Comparison of ENCODE assay signal across 8 mouse cellular contexts in genomic region chr10:80880131-80880641, GRCm38 (mm10). TPM values are rescaled to one million over a fixed set of nuclear protein-coding genes. Genes with fewer than 3 reads are reported as not detected.
DNase-seq lines count a peak whose midpoint lies in the region; ATAC-seq and TF ChIP-seq lines count a peak whose summit lies in the region.

No protein-coding gene starts in this region.

- no peaks in the 10 kb centered on the region for H3K36me3 ChIP-seq in hindbrain, embryonic 11.5 days (ENCODE audit: control insufficient read depth, insufficient read depth, low read length)
- H3K36me3 ChIP-seq in hindbrain, embryonic 13.5 days = no peaks in the 10 kb centered on the region
- H3K36me3 ChIP-seq in hindbrain, postnatal 0 days (ENCODE audit: insufficient read depth, low read length) = no peaks in the 10 kb centered on the region
- no peaks in the 10 kb centered on the region for H3K36me3 ChIP-seq in midbrain, embryonic 14.5 days (ENCODE audit: control insufficient read depth, insufficient read depth, low read length)
- no peaks in the 10 kb centered on the region for H3K36me3 ChIP-seq in stomach, embryonic 16.5 days (ENCODE audit: control insufficient read depth, insufficient read depth, low read length)

- intact Hi-C loops in left cerebral cortex, postnatal 4 days (cut with DNase I) = loop anchor here (5.0 kb wide), 1 partner anchor 58 kb away; no protein-coding TSS in a partner anchor

- WGBS in hindbrain, embryonic 11.5 days = 22% methylated on average over 5 of the region's 5 CpGs
- WGBS in hindbrain, embryonic 13.5 days = 20% methylated on average over 5 of the region's 5 CpGs
- whole genome bisulfite sequencing in hindbrain, postnatal 0 days = 20% methylated on average over 5 of the region's 5 CpGs
- 18% methylated on average over 5 of the region's 5 CpGs for WGBS in midbrain, embryonic 14.5 days
- 10% methylated on average over 5 of the region's 5 CpGs for WGBS in stomach, embryonic 16.5 days

- no peaks in the 10 kb centered on the region for H3K4me1 ChIP-seq in hindbrain, embryonic 11.5 days (replicated peaks; ENCODE audit: control insufficient read depth, insufficient read depth, low read length)
- H3K4me1 ChIP-seq in hindbrain, embryonic 13.5 days (replicated peaks) = no peaks in the 10 kb centered on the region
- H3K4me1 ChIP-seq in hindbrain, postnatal 0 days (ENCODE audit: insufficient read depth, low read length) = no peaks in the 10 kb centered on the region
- H3K4me1 ChIP-seq in midbrain, embryonic 14.5 days (ENCODE audit: control insufficient read depth, insufficient read depth, low read length) = no peaks in the 10 kb centered on the region
- H3K4me1 ChIP-seq in stomach, embryonic 16.5 days (ENCODE audit: control insufficient read depth, insufficient read depth, low read length) = no peaks in the 10 kb centered on the region

- H3K4me2 ChIP-seq in hindbrain, embryonic 11.5 days (replicated peaks; ENCODE audit: low read depth, low read length) = no peak overlapping the region
- H3K4me2 ChIP-seq in hindbrain, embryonic 13.5 days = no peak overlapping the region
- no peak overlapping the region for H3K4me2 ChIP-seq in hindbrain, postnatal 0 days (ENCODE audit: low read depth, low read length)
- H3K4me2 ChIP-seq in midbrain, embryonic 14.5 days (ENCODE audit: low read length) = no peak overlapping the region
- no peak overlapping the region for H3K4me2 ChIP-seq in stomach, embryonic 16.5 days (ENCODE audit: low read depth, low read length)

- peak; percentile 81 for DNase-seq in hindbrain, embryonic 11.5 days (ENCODE audit: low spot score)
- DNase-seq in R1 (ENCODE audit: low read depth, low spot score) = peak; percentile 85
- peak; percentile 84 for DNase-seq in embryo, embryonic 10.5 days (ENCODE audit: low spot score)
- peak; percentile 68 for DNase-seq in hindbrain, postnatal 0 days (ENCODE audit: low spot score)
- DNase-seq in left cerebral cortex, postnatal 4 days = peak; percentile 64
- peak; percentile 71 for DNase-seq in midbrain, embryonic 14.5 days

- H3K4me3 ChIP-seq in hindbrain, embryonic 11.5 days (ENCODE audit: low read depth, low read length) = no peak overlapping the region
- no peak overlapping the region for H3K4me3 ChIP-seq in hindbrain, embryonic 13.5 days
- no peak overlapping the region for H3K4me3 ChIP-seq in hindbrain, postnatal 0 days (ENCODE audit: low read length)
- H3K4me3 ChIP-seq in midbrain, embryonic 14.5 days (replicated peaks; ENCODE audit: low read depth, low read length) = no peak overlapping the region
- no peak overlapping the region for H3K4me3 ChIP-seq in stomach, embryonic 16.5 days (replicated peaks; ENCODE audit: low read length)

- H3K9ac ChIP-seq in hindbrain, embryonic 11.5 days (ENCODE audit: low read depth, low read length) = no peak overlapping the region
- H3K9ac ChIP-seq in hindbrain, embryonic 13.5 days = no peak overlapping the region
- H3K9ac ChIP-seq in hindbrain, postnatal 0 days (replicated peaks; ENCODE audit: low read length) = no peak overlapping the region
- H3K9ac ChIP-seq in midbrain, embryonic 14.5 days (replicated peaks; ENCODE audit: low read length) = no peak overlapping the region
- H3K9ac ChIP-seq in stomach, embryonic 16.5 days (ENCODE audit: low read length) = no peak overlapping the region

- no peak for ATAC-seq in hindbrain, embryonic 11.5 days (ENCODE audit: low FRiP score)
- no peak for ATAC-seq in hindbrain, embryonic 13.5 days (ENCODE audit: low FRiP score)
- ATAC-seq in hindbrain, postnatal 0 days = peak; percentile 71
- peak; percentile 48; the same call in 1 of the 2 replicates for ATAC-seq in midbrain, embryonic 14.5 days (ENCODE audit: low FRiP score, low TSS enrichment)
- peak; percentile 16; the same call in 1 of the 2 replicates for ATAC-seq in stomach, embryonic 16.5 days (ENCODE audit: insufficient read depth, low FRiP score)

- TF ChIP-seq CTCF in hindbrain, postnatal 0 days (IDR thresholded peaks at IDR 0.05; ENCODE audit: low read depth) = peak; percentile 87

- H3K27ac ChIP-seq in hindbrain, embryonic 11.5 days (ENCODE audit: low read depth, low read length) = no peak overlapping the region
- no peak overlapping the region for H3K27ac ChIP-seq in hindbrain, embryonic 13.5 days
- no peak overlapping the region for H3K27ac ChIP-seq in hindbrain, postnatal 0 days
- H3K27ac ChIP-seq in midbrain, embryonic 14.5 days (replicated peaks; ENCODE audit: low read depth, low read length) = no peak overlapping the region
- H3K27ac ChIP-seq in stomach, embryonic 16.5 days (ENCODE audit: low read length) = no peak overlapping the region

- no peaks in the 10 kb centered on the region for H3K9me3 ChIP-seq in hindbrain, embryonic 11.5 days (ENCODE audit: control insufficient read depth, low read length)
- H3K9me3 ChIP-seq in hindbrain, embryonic 13.5 days = no peaks in the 10 kb centered on the region
- no peaks in the 10 kb centered on the region for H3K9me3 ChIP-seq in hindbrain, postnatal 0 days (ENCODE audit: low read length)
- no peaks in the 10 kb centered on the region for H3K9me3 ChIP-seq in midbrain, embryonic 14.5 days (ENCODE audit: control insufficient read depth, low read length)
- H3K9me3 ChIP-seq in stomach, embryonic 16.5 days (replicated peaks; ENCODE audit: control insufficient read depth, low read length) = no peaks in the 10 kb centered on the region

- H3K27me3 ChIP-seq in hindbrain, embryonic 11.5 days (ENCODE audit: control insufficient read depth, insufficient read depth, low read length) = no peaks in the 10 kb centered on the region
- 0 out of 2 replicates have a peak, but pooled peaks cover 3% of the 10 kb centered on the region for H3K27me3 ChIP-seq in hindbrain, embryonic 13.5 days
- H3K27me3 ChIP-seq in hindbrain, postnatal 0 days (ENCODE audit: insufficient read depth, low read length) = no peaks in the 10 kb centered on the region
- no peaks in the 10 kb centered on the region for H3K27me3 ChIP-seq in midbrain, embryonic 14.5 days (ENCODE audit: control insufficient read depth, insufficient read depth, low read length)
- H3K27me3 ChIP-seq in stomach, embryonic 16.5 days (ENCODE audit: control insufficient read depth, insufficient read depth, low read length) = no peaks in the 10 kb centered on the region

RNA-seq across cellular contexts. Expression of gene Tmprss9, which starts 8.5 kb away (rescaled TPM):
- 0.05 and 0.06 TPM in 2 replicates for polyA plus RNA-seq in hindbrain, embryonic 11.5 days (2014; fragmentation: Nextera tagmentation; extraction: Ambion mirVana)
- 0.13 and 0.17 TPM in 2 replicates for polyA plus RNA-seq in hindbrain, embryonic 13.5 days (2015; fragmentation: Nextera tagmentation; extraction: Ambion mirVana)
- 0.04 and 0.10 TPM in 2 replicates for total RNA-seq in hindbrain, postnatal 0 days (2014; rRNA removed)
- 0.14 and 0.26 TPM in 2 replicates for polyA plus RNA-seq in hindbrain, postnatal 0 days (2015; fragmentation: Nextera tagmentation; extraction: Ambion mirVana)
- total RNA-seq in left cerebral cortex, postnatal 4 days (2021) = under 1 TPM; 0.12 to 0.42 TPM
- polyA plus RNA-seq in midbrain, embryonic 14.5 days (2014; fragmentation: Nextera tagmentation; extraction: Ambion mirVana) = 0.26 TPM in 1 of 2 replicates, not detected in the other
- polyA plus RNA-seq in stomach, embryonic 16.5 days (2015; fragmentation: Nextera tagmentation; extraction: Ambion mirVana) = 0.06 TPM in 1 of 2 replicates, not detected in the other

RNA-seq across cellular contexts. Expression of gene Timm13, which starts 20.6 kb away (rescaled TPM):
- polyA plus RNA-seq in hindbrain, embryonic 11.5 days (2014; fragmentation: Nextera tagmentation; extraction: Ambion mirVana) = 328 and 353 TPM in 2 replicates
- 333 and 336 TPM in 2 replicates for polyA plus RNA-seq in hindbrain, embryonic 13.5 days (2015; fragmentation: Nextera tagmentation; extraction: Ambion mirVana)
- 150 and 155 TPM in 2 replicates for total RNA-seq in hindbrain, postnatal 0 days (2014; rRNA removed)
- polyA plus RNA-seq in hindbrain, postnatal 0 days (2015; fragmentation: Nextera tagmentation; extraction: Ambion mirVana) = 366 and 369 TPM in 2 replicates
- 100 to 1,000 TPM; 147 TPM for total RNA-seq in left cerebral cortex, postnatal 4 days (2021)
- 331 and 393 TPM in 2 replicates for polyA plus RNA-seq in midbrain, embryonic 14.5 days (2014; fragmentation: Nextera tagmentation; extraction: Ambion mirVana)
- 288 and 309 TPM in 2 replicates for polyA plus RNA-seq in stomach, embryonic 16.5 days (2015; fragmentation: Nextera tagmentation; extraction: Ambion mirVana)

RNA-seq across cellular contexts. Expression of gene Sppl2b, which starts 25.1 kb away (rescaled TPM):
- 25.1 and 25.4 TPM in 2 replicates for polyA plus RNA-seq in hindbrain, embryonic 11.5 days (2014; fragmentation: Nextera tagmentation; extraction: Ambion mirVana)
- polyA plus RNA-seq in hindbrain, embryonic 13.5 days (2015; fragmentation: Nextera tagmentation; extraction: Ambion mirVana) = 63.6 and 68.8 TPM in 2 replicates
- total RNA-seq in hindbrain, postnatal 0 days (2014; rRNA removed) = 161 and 174 TPM in 2 replicates
- polyA plus RNA-seq in hindbrain, postnatal 0 days (2015; fragmentation: Nextera tagmentation; extraction: Ambion mirVana) = 76.0 and 76.2 TPM in 2 replicates
- total RNA-seq in left cerebral cortex, postnatal 4 days (2021) = 10 to 100 TPM; 77.4 to 86.2 TPM
- polyA plus RNA-seq in midbrain, embryonic 14.5 days (2014; fragmentation: Nextera tagmentation; extraction: Ambion mirVana) = 60.5 and 62.7 TPM in 2 replicates
- 40.0 and 42.7 TPM in 2 replicates for polyA plus RNA-seq in stomach, embryonic 16.5 days (2015; fragmentation: Nextera tagmentation; extraction: Ambion mirVana)

RNA-seq across cellular contexts. Expression of gene Lsm7, which starts 25.2 kb away (rescaled TPM):
- polyA plus RNA-seq in hindbrain, embryonic 11.5 days (2014; fragmentation: Nextera tagmentation; extraction: Ambion mirVana) = 260 and 271 TPM in 2 replicates
- polyA plus RNA-seq in hindbrain, embryonic 13.5 days (2015; fragmentation: Nextera tagmentation; extraction: Ambion mirVana) = 210 and 237 TPM in 2 replicates
- total RNA-seq in hindbrain, postnatal 0 days (2014; rRNA removed) = 165 and 189 TPM in 2 replicates
- 279 and 295 TPM in 2 replicates for polyA plus RNA-seq in hindbrain, postnatal 0 days (2015; fragmentation: Nextera tagmentation; extraction: Ambion mirVana)
- total RNA-seq in left cerebral cortex, postnatal 4 days (2021) = 10 to 100 TPM; 62.0 to 67.4 TPM
- polyA plus RNA-seq in midbrain, embryonic 14.5 days (2014; fragmentation: Nextera tagmentation; extraction: Ambion mirVana) = 256 and 328 TPM in 2 replicates
- 192 and 210 TPM in 2 replicates for polyA plus RNA-seq in stomach, embryonic 16.5 days (2015; fragmentation: Nextera tagmentation; extraction: Ambion mirVana)

RNA-seq across cellular contexts. Expression of gene Lingo3, which starts 36.3 kb away (rescaled TPM):
- polyA plus RNA-seq in hindbrain, embryonic 11.5 days (2014; fragmentation: Nextera tagmentation; extraction: Ambion mirVana) = 0.24 and 0.29 TPM in 2 replicates
- 3.4 and 3.5 TPM in 2 replicates for polyA plus RNA-seq in hindbrain, embryonic 13.5 days (2015; fragmentation: Nextera tagmentation; extraction: Ambion mirVana)
- 66.9 and 70.3 TPM in 2 replicates for total RNA-seq in hindbrain, postnatal 0 days (2014; rRNA removed)
- 26.6 and 28.0 TPM in 2 replicates for polyA plus RNA-seq in hindbrain, postnatal 0 days (2015; fragmentation: Nextera tagmentation; extraction: Ambion mirVana)
- 10 to 100 TPM; 21.4 to 24.6 TPM for total RNA-seq in left cerebral cortex, postnatal 4 days (2021)
- 6.2 and 7.3 TPM in 2 replicates for polyA plus RNA-seq in midbrain, embryonic 14.5 days (2014; fragmentation: Nextera tagmentation; extraction: Ambion mirVana)
- polyA plus RNA-seq in stomach, embryonic 16.5 days (2015; fragmentation: Nextera tagmentation; extraction: Ambion mirVana) = 0.05 and 0.12 TPM in 2 replicates

Comparison
In these comparisons a context has a peak if more than half of its experiments do, and no peak if none do; other contexts are left out.
1. ATAC-seq: peak in hindbrain, postnatal 0 days (single experiment), midbrain, embryonic 14.5 days (single experiment) and stomach, embryonic 16.5 days (single experiment); none in hindbrain, embryonic 11.5 days (single experiment) and hindbrain, embryonic 13.5 days (single experiment).
2. Peak in every context shown above with its lines, with median percentiles within 50 percentile points of each other: DNase-seq.